Mouse (Mus musculus): Measurements from ENCODE around the gene Olfr211. TPM values are rescaled to one million over a fixed set of nuclear protein-coding genes. Genes with fewer than 3 reads are reported as not detected.
"Not testable (repeated sequence)": the region's sequence is repeated elsewhere in the genome, so short reads cannot be mapped to it uniquely, and the experiment has no call there.

The Olfr211 gene
- polyA plus RNA-seq, 1 experiment from 2014 or later: not detected

- no peak overlapping the region for H3K4me2 ChIP-seq
- no peaks in the 10 kb centered on the region for H3K9me3 ChIP-seq
- no peak overlapping the region for H3K9ac ChIP-seq
- ATAC-seq (replicated peaks): no peak
- H3K27me3 ChIP-seq (replicated peaks): no peaks in the 10 kb centered on the region
- no peaks in the 10 kb centered on the region for H3K4me1 ChIP-seq
- no peaks in the 10 kb centered on the region for H3K36me3 ChIP-seq (replicated peaks)
- no peak overlapping the region for H3K4me3 ChIP-seq
- WGBS: 80% methylated on average over 1 of the region's 1 CpGs
- H3K27ac ChIP-seq: no peak overlapping the region
Observed at GRCm38 (mm10) chr6:116495960-116496359, 7.1 kb downstream of the Olfr211 start.

- not testable (repeated sequence) for H3K27ac ChIP-seq; H3K4me2 ChIP-seq; H3K27me3 ChIP-seq (replicated peaks); H3K9me3 ChIP-seq; H3K4me3 ChIP-seq; H3K9ac ChIP-seq; ATAC-seq (replicated peaks); H3K36me3 ChIP-seq (replicated peaks); H3K4me1 ChIP-seq
- WGBS: 92% methylated on average over 20 of the region's 20 CpGs
Observed at GRCm38 (mm10) chr6:116506302-116507003, 17.6 kb downstream of the Olfr211 start, which contains the start of gene Olfr212. TSS of gene Olfr212 (plus strand) at chr6:116506516.

- Histone ChIP-seq H3K4me1 (no peaks in the 10 kb centered on the region), H3K27ac (no peak overlapping the region), H3K9ac (no peak overlapping the region), H3K27me3 (replicated peaks) (no peaks in the 10 kb centered on the region), H3K4me3 (no peak overlapping the region), H3K9me3 (no peaks in the 10 kb centered on the region), H3K4me2 (no peak overlapping the region), H3K36me3 (replicated peaks) (no peaks in the 10 kb centered on the region)
- no peak for ATAC-seq (replicated peaks)
Observed at GRCm38 (mm10) chr6:116514832-116515231, 25.9 kb downstream of the Olfr211 start.

- Histone ChIP-seq H3K27me3 (replicated peaks) (no peaks in the 10 kb centered on the region), H3K27ac (no peak within 1 kb of the TSS), H3K4me1 (no peaks in the 10 kb centered on the region), H3K9ac (no peak within 1 kb of the TSS), H3K9me3 (no peaks in the 10 kb centered on the region), H3K36me3 (replicated peaks) (no peaks in the 10 kb centered on the region), H3K4me2 (no peak within 1 kb of the TSS), H3K4me3 (no peak within 1 kb of the TSS)
- 88% methylated on average over 1 of the region's 1 CpGs for WGBS
- no peak for ATAC-seq (replicated peaks)
Observed at GRCm38 (mm10) chr6:116538156-116538555, 49.3 kb downstream of the Olfr211 start, which contains the start of gene Olfr213. TSS of gene Olfr213 (plus strand) at chr6:116538456.

GRCm38 (mm10) chr6:116542500-116542899 is 53.6 kb downstream of the Olfr211 start:
- 88% methylated on average over 2 of the region's 2 CpGs for WGBS
- Histone ChIP-seq H3K9ac (no peak overlapping the region), H3K4me3 (no peak overlapping the region), H3K27ac (no peak overlapping the region), H3K4me2 (no peak overlapping the region), H3K36me3 (replicated peaks) (no peaks in the 10 kb centered on the region), H3K4me1 (no peaks in the 10 kb centered on the region), H3K27me3 (replicated peaks) (no peaks in the 10 kb centered on the region), H3K9me3 (no peaks in the 10 kb centered on the region)
- no peak for ATAC-seq (replicated peaks)

Other genes with a start within 250 kb of the Olfr211 start
- gene Zfand4, start 224.9 kb upstream of the Olfr211 start, polyA plus RNA-seq (2015; fragmentation: Nextera tagmentation; extraction: Ambion mirVana): 6.8 and 8.5 TPM in 2 replicates
- 74.7 and 82.0 TPM in 2 replicates for gene March8, start 151.1 kb upstream of the Olfr211 start, polyA plus RNA-seq (2015; fragmentation: Nextera tagmentation; extraction: Ambion mirVana)
- gene Alox5, start 27.9 kb upstream of the Olfr211 start, polyA plus RNA-seq (2015; fragmentation: Nextera tagmentation; extraction: Ambion mirVana): 0.30 and 0.79 TPM in 2 replicates
- gene Olfr212, start 17.4 kb downstream of the Olfr211 start, polyA plus RNA-seq (2015; fragmentation: Nextera tagmentation; extraction: Ambion mirVana): 0.06 TPM in 1 of 2 replicates, not detected in the other
- not detected in 2 replicates for gene Olfr213, start 49.4 kb downstream of the Olfr211 start, polyA plus RNA-seq (2015; fragmentation: Nextera tagmentation; extraction: Ambion mirVana)
- 0.34 and 0.54 TPM in 2 replicates for gene Gm5580, start 62.0 kb downstream of the Olfr211 start, polyA plus RNA-seq (2015; fragmentation: Nextera tagmentation; extraction: Ambion mirVana)
- not detected in 2 replicates for gene Olfr214, start 65.1 kb downstream of the Olfr211 start, polyA plus RNA-seq (2015; fragmentation: Nextera tagmentation; extraction: Ambion mirVana)
- not detected in 2 replicates for gene Olfr215, start 95.1 kb downstream of the Olfr211 start, polyA plus RNA-seq (2015; fragmentation: Nextera tagmentation; extraction: Ambion mirVana)
- 148 and 151 TPM in 2 replicates for gene Zfp422, start 139.9 kb downstream of the Olfr211 start, polyA plus RNA-seq (2015; fragmentation: Nextera tagmentation; extraction: Ambion mirVana)
- 8.7 and 10.0 TPM in 2 replicates for gene Depp1, start 161.5 kb downstream of the Olfr211 start, polyA plus RNA-seq (2015; fragmentation: Nextera tagmentation; extraction: Ambion mirVana)
- gene Rassf4, start 184.9 kb downstream of the Olfr211 start, polyA plus RNA-seq (2015; fragmentation: Nextera tagmentation; extraction: Ambion mirVana): 10.4 and 10.6 TPM in 2 replicates
- 0.47 and 0.70 TPM in 2 replicates for gene Tmem72, start 227.8 kb downstream of the Olfr211 start, polyA plus RNA-seq (2015; fragmentation: Nextera tagmentation; extraction: Ambion mirVana)